Mouse (Mus musculus) gastrocnemius, postnatal 4 days (tissue): Measurements from ENCODE around the gene Nit1. TPM values are rescaled to one million over a fixed set of nuclear protein-coding genes. Genes with fewer than 3 reads are reported as not detected.

Source experiments
- DNase-seq, 2 experiments: peaks; one replicate each; pipeline ENCODE4 v3.0.0; 2021 to 2022; ENCODE audit warnings: low spot score in 2 of 2, mixed read lengths in 2 of 2
- total RNA-seq, 2 experiments: library from RNA; stranded (reverse); gene quantifications; 2 replicates each; pipeline ENCODE4 v1.2.3; 2021

Nit1 gene
- total RNA-seq, 2 experiments from 2014 or later = 22.4 to 24.9 TPM

- DNase-seq = no peak
These were observed 50.4 kb downstream of the Nit1 start for GRCm38 (mm10) chr1:171295063-171295402.

GRCm38 (mm10) chr1:171294298-171295062 is 51.0 kb downstream of the Nit1 start, which contains the start of gene Ufc1:
Ufc1 (minus strand) TSS chr1:171295024.
- DNase-seq = peak in 1 of 2 experiments; percentile 79

GRCm38 (mm10) chr1:171293906-171294297 is 51.5 kb downstream of the Nit1 start:
- no peak for DNase-seq

- DNase-seq = no peak
These were observed 52.1 kb downstream of the Nit1 start for GRCm38 (mm10) chr1:171293351-171293750.

GRCm38 (mm10) chr1:171288328-171288727 is 57.1 kb downstream of the Nit1 start:
- DNase-seq = no peak

Other genes with a start within 250 kb of the Nit1 start
- 1 to 10 TPM in 1 of 2 experiments, not detected in 1; 1.2 TPM for gene Cfap126, start 231.7 kb downstream of the Nit1 start, total RNA-seq
- gene Sdhc, start 195.0 kb downstream of the Nit1 start, total RNA-seq = 100 to 1,000 TPM; 458 to 496 TPM
- gene Mpz, start 194.9 kb downstream of the Nit1 start, total RNA-seq = 100 to 1,000 TPM; 476 to 539 TPM
- 10 to 100 TPM in 1 of 2 experiments, 1 to 10 TPM in 1; 7.5 to 11.7 TPM for gene Pcp4l1, start 149.4 kb downstream of the Nit1 start, total RNA-seq
- gene Nr1i3, start 131.7 kb downstream of the Nit1 start, total RNA-seq = under 1 TPM in 1 of 2 experiments, not detected in 1; 0.29 TPM
- 10 to 100 TPM; 33.4 to 39.7 TPM for gene Tomm40l, start 123.1 kb downstream of the Nit1 start, total RNA-seq
- gene Apoa2, start 120.6 kb downstream of the Nit1 start, total RNA-seq = 10 to 100 TPM in 1 of 2 experiments, 1 to 10 TPM in 1; 2.1 to 13.8 TPM
- 10 to 100 TPM; 18.7 to 28.7 TPM for gene Fcer1g, start 111.3 kb downstream of the Nit1 start, total RNA-seq
- 10 to 100 TPM; 12.1 to 12.5 TPM for gene Adamts4, start 95.2 kb downstream of the Nit1 start, total RNA-seq
- gene Ndufs2, start 94.3 kb downstream of the Nit1 start, total RNA-seq = 100 to 1,000 TPM; 471 to 503 TPM
- gene B4galt3, start 75.3 kb downstream of the Nit1 start, total RNA-seq = 10 to 100 TPM; 18.5 to 19.5 TPM
- 10 to 100 TPM; 22.6 to 25.8 TPM for gene Ppox, start 64.5 kb downstream of the Nit1 start, total RNA-seq
- 10 to 100 TPM; 22.2 to 22.3 TPM for gene Usp21, start 57.7 kb downstream of the Nit1 start, total RNA-seq
- gene Ufc1, start 50.6 kb downstream of the Nit1 start, total RNA-seq = 10 to 100 TPM; 88.1 to 89.8 TPM
- gene Dedd, start 16.5 kb downstream of the Nit1 start, total RNA-seq = 10 to 100 TPM; 33.5 to 33.6 TPM
- gene Pfdn2, start within 50 bp of the Nit1 start, total RNA-seq = 100 to 1,000 TPM in 1 of 2 experiments, 10 to 100 TPM in 1; 97.9 to 112 TPM
- gene Klhdc9, start 15.2 kb upstream of the Nit1 start, total RNA-seq = under 1 TPM; 0.74 to 0.83 TPM
- under 1 TPM; 0.21 to 0.25 TPM for gene Nectin4, start 24.5 kb upstream of the Nit1 start, total RNA-seq
- 1 to 10 TPM; 3.3 to 3.5 TPM for gene Arhgap30, start 43.3 kb upstream of the Nit1 start, total RNA-seq
- gene Usf1, start 65.7 kb upstream of the Nit1 start, total RNA-seq = 10 to 100 TPM; 43.9 to 48.4 TPM
- 1 to 10 TPM; 1.1 to 1.3 TPM for gene Tstd1, start 73.2 kb upstream of the Nit1 start, total RNA-seq
- 10 to 100 TPM; 15.0 to 16.4 TPM for gene F11r, start 91.9 kb upstream of the Nit1 start, total RNA-seq
- gene Alyref2, start 157.8 kb upstream of the Nit1 start, total RNA-seq = 1 to 10 TPM; 3.7 to 4.2 TPM
- not detected for gene Itln1, start 189.6 kb upstream of the Nit1 start, total RNA-seq
- under 1 TPM in 1 of 2 experiments, not detected in 1; 0.23 TPM for gene Cd244a, start 213.5 kb upstream of the Nit1 start, total RNA-seq